Mouse (Mus musculus) embryonic facial prominence, embryonic 12.5 days (tissue): Measurements from ENCODE around the gene Dcst1. TPM values are rescaled to one million over a fixed set of nuclear protein-coding genes. Genes with fewer than 3 reads are reported as not detected.

Experiments
- ATAC-seq: fragments of 200-750 bp; cut with Nextera tagmentation; 2 replicates; pipeline ENCODE4 v1.8.0; 2017; ENCODE audit not compliant: insufficient number of reproducible peaks, insufficient read depth, low FRiP score, low TSS enrichment
- H3K27ac ChIP-seq: fragments of 300-500 bp; sonication (generic); 2 replicates; pipeline ENCODE4 v1.5.1; 2016; ENCODE audit warnings: mild to moderate bottlenecking
- H3K27me3 ChIP-seq: fragments of 300-500 bp; sonication (generic); 2 replicates; pipeline ENCODE4 v1.6.1; 2016; ENCODE audit warnings: mild to moderate bottlenecking, moderate library complexity
- H3K36me3 ChIP-seq: fragments of 300-500 bp; sonication (generic); 2 replicates; pipeline ENCODE4 v1.6.1; 2016; ENCODE audit warnings: mild to moderate bottlenecking
- H3K4me1 ChIP-seq: fragments of 300-500 bp; sonication (generic); 2 replicates; pipeline ENCODE4 v1.6.1; 2016
- H3K4me2 ChIP-seq: fragments of 300-500 bp; sonication (generic); replicated peaks from 2 replicates; pipeline ENCODE4 v1.6.1; 2016; ENCODE audit warnings: mild to moderate bottlenecking, moderate library complexity
- H3K4me3 ChIP-seq: fragments of 300-500 bp; sonication (generic); 2 replicates; pipeline ENCODE4 v1.5.1; 2016; ENCODE audit warnings: mild to moderate bottlenecking
- H3K9ac ChIP-seq: fragments of 300-500 bp; sonication (generic); 2 replicates; pipeline ENCODE4 v1.6.1; 2016; ENCODE audit warnings: mild to moderate bottlenecking, moderate library complexity
- H3K9me3 ChIP-seq: fragments of 300-500 bp; sonication (generic); 2 replicates; pipeline ENCODE4 v1.6.1; 2016; ENCODE audit warnings: mild to moderate bottlenecking, moderate library complexity
- whole genome bisulfite sequencing: fragments of 180-500 bp; shearing (Covaris S2); methylation state at CpG from one replicate; pipeline ENCODE4 v1.1.7; 2016; 5-methylcytosine and 5-hydroxymethylcytosine counted together
- polyA plus RNA-seq: library from polyadenylated mRNA; unstranded; fragments of >200 nt; fragmentation: Nextera tagmentation; extraction: Ambion mirVana; gene quantifications from 2 replicates; pipeline ENCODE4 v1.2.1, GENCODE M21; 2016

Gene Dcst1
- polyA plus RNA-seq, 1 experiment from 2014 or later: 0.32 TPM

DNA sequence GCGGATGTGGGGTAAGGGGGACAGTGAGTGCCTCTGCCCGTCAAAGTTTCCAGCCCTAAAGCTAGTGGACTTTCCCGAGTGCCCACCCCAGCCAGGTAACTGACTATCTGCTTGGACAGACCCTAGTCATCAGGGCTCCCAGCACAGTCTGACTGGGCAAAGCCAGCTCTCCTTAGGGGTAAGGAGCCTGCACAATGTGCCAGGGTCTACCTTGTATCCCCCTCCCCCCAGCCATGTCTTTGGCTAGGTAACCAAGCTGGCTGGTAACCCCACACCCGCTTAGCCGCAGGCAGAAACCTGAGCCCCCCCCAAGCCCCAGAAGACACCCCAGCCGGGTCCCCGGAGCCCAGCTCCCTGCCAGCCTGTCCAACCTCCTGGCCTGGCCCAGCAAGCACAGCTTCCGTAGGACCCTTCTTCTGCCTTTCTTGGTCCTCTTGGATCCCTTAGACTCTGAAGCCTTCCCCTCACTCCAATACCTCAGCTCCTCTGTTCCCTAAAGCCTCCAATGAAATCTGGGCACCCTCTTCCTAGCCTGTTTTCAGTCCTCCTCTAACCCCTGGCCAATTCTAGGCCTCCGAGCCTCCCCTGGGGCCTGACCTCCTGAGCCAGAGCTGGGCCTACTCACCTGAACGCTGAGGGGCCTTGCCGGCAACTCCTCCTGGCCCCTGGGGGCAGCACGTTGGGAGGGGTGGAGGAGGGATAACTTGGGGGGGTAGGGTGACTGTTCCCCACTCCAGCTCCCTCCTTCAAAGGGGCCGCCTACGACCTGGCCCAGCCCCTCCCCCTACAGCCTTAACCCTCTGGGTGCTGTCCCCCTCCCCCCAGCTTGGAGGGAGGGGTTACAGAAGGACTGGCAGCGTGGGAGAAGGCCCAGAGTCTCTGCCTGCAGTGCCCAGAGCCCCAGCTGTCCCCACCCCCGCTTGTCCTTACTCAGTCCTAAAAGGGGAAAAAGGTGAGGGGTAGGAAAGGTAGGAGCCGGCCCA lies 21.7 kb upstream of the Dcst1 start:
- no peaks in the 10 kb centered on the region for H3K9me3 ChIP-seq
- no peak for ATAC-seq
- no peak overlapping the region for H3K27ac ChIP-seq
- peaks cover 39% of the 10 kb centered on the region for H3K4me1 ChIP-seq
- peaks cover 12% of the 10 kb centered on the region for H3K27me3 ChIP-seq
- 0 out of 2 replicates have a peak overlapping the region, but pooled peaks have one; percentile 15 for H3K9ac ChIP-seq
- no peaks in the 10 kb centered on the region for H3K36me3 ChIP-seq
- H3K4me3 ChIP-seq: no peak overlapping the region
- peak overlapping the region; percentile 5; the same call in 1 of the 2 replicates for H3K4me2 ChIP-seq
- 39% methylated on average over 17 of the region's 17 CpGs for WGBS

DNA sequence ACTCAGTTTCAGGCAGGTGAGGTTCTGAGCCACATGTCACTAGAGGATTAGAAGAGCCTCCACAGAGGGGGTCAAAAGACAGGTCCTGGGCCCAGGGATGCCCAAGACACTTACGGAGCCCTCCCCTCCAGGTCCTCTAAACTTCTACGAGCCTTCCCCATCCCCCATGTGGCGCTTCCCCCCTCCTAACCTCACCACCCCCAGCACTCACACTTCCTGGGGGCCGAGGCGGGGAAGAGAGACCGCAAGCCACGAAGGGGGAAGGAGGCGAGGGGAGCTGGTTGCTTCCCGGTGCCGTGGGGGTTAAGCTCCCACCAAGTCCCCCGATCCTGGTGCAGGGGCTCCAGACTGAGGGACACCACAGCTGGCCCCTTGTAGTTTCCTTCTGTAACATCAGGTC lies 20.4 kb upstream of the Dcst1 start:
- Histone ChIP-seq H3K36me3 (no peaks in the 10 kb centered on the region), H3K4me1 (peaks cover 26% of the 10 kb centered on the region), H3K27ac (0 out of 2 replicates have a peak overlapping the region, but pooled peaks have one; percentile 36), H3K27me3 (no peaks in the 10 kb centered on the region; the same call in 1 of the 2 replicates), H3K9ac (no peak overlapping the region), H3K9me3 (no peaks in the 10 kb centered on the region), H3K4me2 (no peak overlapping the region), H3K4me3 (no peak overlapping the region)
- ATAC-seq: no peak
- WGBS: 25% methylated on average over 11 of the region's 11 CpGs

- no peaks in the 10 kb centered on the region for H3K36me3 ChIP-seq
- 0 out of 2 replicates have a peak overlapping the region, but pooled peaks have one; percentile 16 for H3K9ac ChIP-seq
- no peak overlapping the region for H3K27ac ChIP-seq
- WGBS: 56% methylated on average over 11 of the region's 12 CpGs
- no peak overlapping the region for H3K4me3 ChIP-seq
- H3K27me3 ChIP-seq: no peaks in the 10 kb centered on the region
- ATAC-seq: no peak
- no peaks in the 10 kb centered on the region for H3K9me3 ChIP-seq
- no peak overlapping the region for H3K4me2 ChIP-seq
- peaks cover 21% of the 10 kb centered on the region for H3K4me1 ChIP-seq
These were observed 19.5 kb upstream of the Dcst1 start for GRCm38 (mm10) chr3:89384331-89385076.

- Histone ChIP-seq H3K4me1 (peaks cover 25% of the 10 kb centered on the region), H3K36me3 (no peaks in the 10 kb centered on the region), H3K9me3 (no peaks in the 10 kb centered on the region), H3K9ac (no peak overlapping the region), H3K4me2 (no peak overlapping the region), H3K27me3 (no peaks in the 10 kb centered on the region), H3K27ac (no peak overlapping the region), H3K4me3 (no peak overlapping the region)
- no peak for ATAC-seq
- WGBS: 84% methylated on average over 5 of the region's 5 CpGs
These were observed 18.7 kb upstream of the Dcst1 start for GRCm38 (mm10) chr3:89383651-89384255.

DNA sequence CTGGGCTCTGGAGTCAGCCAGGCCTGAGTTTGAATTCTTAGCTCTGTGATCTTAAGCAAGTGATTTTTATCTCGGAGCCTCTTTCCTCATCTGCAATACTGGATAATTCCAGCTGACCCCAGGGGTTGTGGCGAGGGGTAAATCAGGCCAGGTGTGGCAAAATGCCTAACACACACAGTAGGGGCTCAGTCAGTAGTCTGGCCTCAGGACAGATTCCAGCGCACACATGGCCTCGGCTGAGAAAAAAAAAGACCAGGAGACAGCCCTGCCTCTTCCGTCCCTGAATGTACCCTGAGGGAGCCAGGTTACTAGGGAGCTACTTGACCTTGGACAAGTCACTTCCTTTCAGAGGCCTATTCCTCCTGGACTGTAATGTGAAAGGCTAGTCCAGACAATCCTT lies 17.9 kb upstream of the Dcst1 start:
- Histone ChIP-seq H3K9ac (no peak overlapping the region), H3K36me3 (no peaks in the 10 kb centered on the region), H3K27ac (no peak overlapping the region), H3K27me3 (no peaks in the 10 kb centered on the region), H3K9me3 (no peaks in the 10 kb centered on the region), H3K4me2 (no peak overlapping the region), H3K4me1 (peaks cover 31% of the 10 kb centered on the region), H3K4me3 (no peak overlapping the region)
- ATAC-seq: no peak
- WGBS: 70% methylated on average over 5 of the region's 5 CpGs

GRCm38 (mm10) chr3:89382033-89382882 lies 17.2 kb upstream of the Dcst1 start:
- Histone ChIP-seq H3K4me2 (no peak overlapping the region), H3K27me3 (no peaks in the 10 kb centered on the region), H3K9ac (no peak overlapping the region), H3K27ac (no peak overlapping the region), H3K4me3 (no peak overlapping the region), H3K36me3 (no peaks in the 10 kb centered on the region), H3K9me3 (no peaks in the 10 kb centered on the region), H3K4me1 (peaks cover 30% of the 10 kb centered on the region)
- WGBS: 89% methylated on average over 9 of the region's 9 CpGs
- no peak for ATAC-seq

GRCm38 (mm10) chr3:89381233-89381632 lies 16.2 kb upstream of the Dcst1 start:
- ATAC-seq: no peak
- H3K9ac ChIP-seq: no peak overlapping the region
- H3K9me3 ChIP-seq: no peaks in the 10 kb centered on the region
- H3K4me1 ChIP-seq: peaks cover 20% of the 10 kb centered on the region
- H3K27me3 ChIP-seq: no peaks in the 10 kb centered on the region
- no peak overlapping the region for H3K4me2 ChIP-seq
- H3K27ac ChIP-seq: no peak overlapping the region
- WGBS: 85% methylated on average over 11 of the region's 11 CpGs
- H3K4me3 ChIP-seq: no peak overlapping the region
- H3K36me3 ChIP-seq: no peaks in the 10 kb centered on the region

DNA sequence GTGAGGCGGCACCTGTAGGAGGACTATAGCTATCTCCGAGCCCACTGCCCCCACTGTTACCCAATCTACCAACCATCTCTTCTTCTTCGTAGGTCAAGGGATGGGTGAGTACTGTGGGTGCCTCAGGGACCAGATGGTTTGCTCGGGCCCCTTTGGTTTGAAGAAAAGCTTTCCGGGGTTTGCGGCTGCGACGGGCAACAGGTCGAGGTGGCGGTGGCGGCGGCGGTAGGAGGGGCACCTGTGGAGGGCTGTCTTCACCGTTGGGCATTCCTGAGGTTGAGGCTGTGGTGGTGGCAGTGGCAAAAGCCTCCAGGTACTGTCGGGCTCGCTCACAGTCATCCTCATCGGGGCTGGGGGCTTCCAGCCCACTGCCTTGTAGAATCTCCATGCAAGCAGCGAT lies 15.7 kb upstream of the Dcst1 start:
- no peak overlapping the region for H3K4me3 ChIP-seq
- H3K4me1 ChIP-seq: peaks cover 20% of the 10 kb centered on the region
- H3K27me3 ChIP-seq: no peaks in the 10 kb centered on the region
- H3K36me3 ChIP-seq: no peaks in the 10 kb centered on the region
- H3K27ac ChIP-seq: no peak overlapping the region
- no peak for ATAC-seq
- H3K9ac ChIP-seq: no peak overlapping the region
- H3K4me2 ChIP-seq: no peak overlapping the region
- 94% methylated on average over 18 of the region's 18 CpGs for whole genome bisulfite sequencing
- no peaks in the 10 kb centered on the region for H3K9me3 ChIP-seq

DNA sequence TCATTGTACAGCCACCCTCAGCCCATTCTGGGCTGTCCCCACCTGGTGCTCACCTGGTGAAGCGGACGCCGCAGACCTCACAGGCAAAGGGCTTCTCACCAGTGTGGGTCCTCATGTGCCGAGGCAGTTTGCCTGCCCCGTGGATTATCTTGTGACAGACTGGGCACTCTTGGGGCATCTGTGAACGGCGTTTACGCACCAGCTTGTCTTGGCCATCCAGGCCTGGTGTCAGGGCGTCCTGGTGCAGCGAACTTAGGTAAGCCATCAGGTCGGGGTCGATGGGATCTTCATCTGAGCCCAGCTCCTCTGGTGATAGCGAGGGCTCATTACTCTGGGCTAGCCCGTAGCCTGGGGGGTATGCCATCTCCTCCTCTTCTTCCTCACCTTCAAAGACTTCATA lies 15.2 kb upstream of the Dcst1 start:
- no peak overlapping the region for H3K4me3 ChIP-seq
- peaks cover 20% of the 10 kb centered on the region for H3K4me1 ChIP-seq
- H3K36me3 ChIP-seq: no peaks in the 10 kb centered on the region
- no peaks in the 10 kb centered on the region for H3K27me3 ChIP-seq
- no peaks in the 10 kb centered on the region for H3K9me3 ChIP-seq
- H3K27ac ChIP-seq: no peak overlapping the region
- no peak overlapping the region for H3K9ac ChIP-seq
- H3K4me2 ChIP-seq: no peak overlapping the region
- no peak for ATAC-seq
- WGBS: 94% methylated on average over 14 of the region's 14 CpGs

- 87% methylated on average over 31 of the region's 31 CpGs for WGBS
These were observed 14.5 kb upstream of the Dcst1 start for GRCm38 (mm10) chr3:89379388-89380131.

More at GRCm38 (mm10) chr3:89379388-89380131, 14.5 kb upstream of the Dcst1 start:
- Histone ChIP-seq H3K4me3 (no peak overlapping the region), H3K36me3 (no peaks in the 10 kb centered on the region), H3K9me3 (no peaks in the 10 kb centered on the region), H3K4me1 (peaks cover 13% of the 10 kb centered on the region), H3K27me3 (no peaks in the 10 kb centered on the region), H3K9ac (no peak overlapping the region), H3K27ac (no peak overlapping the region), H3K4me2 (no peak overlapping the region)
- no peak for ATAC-seq
